Mouse (Mus musculus): ENCODE data around the gene Cryzl1. TPM values are rescaled to one million over a fixed set of nuclear protein-coding genes. Genes with fewer than 3 reads are reported as not detected.

Gene Cryzl1
- polyA plus RNA-seq, 1 experiment from 2014 or later = 73.2 TPM

DNA sequence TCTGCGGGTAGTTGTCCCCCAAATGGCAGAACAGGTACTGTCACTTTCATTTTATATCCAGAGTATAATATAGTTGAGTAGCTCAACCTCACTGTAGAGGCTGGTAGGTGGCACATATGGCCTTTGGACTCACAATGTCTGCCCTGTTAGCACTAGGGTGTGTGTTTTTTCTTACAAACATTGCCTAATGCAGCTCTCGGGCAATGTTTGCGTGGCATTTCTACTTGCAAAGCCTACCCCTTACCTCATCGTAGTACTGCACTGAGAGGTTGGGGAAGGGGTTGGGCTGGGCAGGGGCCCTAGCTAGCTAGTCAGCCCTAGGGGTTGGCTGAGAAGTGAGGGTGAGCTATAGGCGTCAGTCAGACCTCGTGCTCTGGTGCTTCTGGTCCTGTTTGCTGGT is 18.8 kb upstream of the Cryzl1 start:
- WGBS = 92% methylated on average over 6 of the region's 6 CpGs
- H3K4me2 ChIP-seq (ENCODE audit: low read depth) = no peak overlapping the region
- H3K27ac ChIP-seq (ENCODE audit: low read depth, low read length) = no peak overlapping the region
- ATAC-seq (ENCODE audit: insufficient read depth, low FRiP score, low TSS enrichment) = no peak
- no peaks in the 10 kb centered on the region for H3K27me3 ChIP-seq (ENCODE audit: control insufficient read depth, insufficient read depth, low read length)
- no peaks in the 10 kb centered on the region for H3K36me3 ChIP-seq (ENCODE audit: control insufficient read depth, insufficient read depth, low read length)
- H3K4me1 ChIP-seq (ENCODE audit: control insufficient read depth, insufficient read depth, low read length) = peaks cover 9% of the 10 kb centered on the region
- H3K9ac ChIP-seq (ENCODE audit: low read length) = no peak overlapping the region
- no peak overlapping the region for H3K4me3 ChIP-seq (ENCODE audit: low read depth, low read length)
- no peak for DNase-seq (ENCODE audit: low spot score)
- no peaks in the 10 kb centered on the region for H3K9me3 ChIP-seq (ENCODE audit: control insufficient read depth, low read length)

DNA sequence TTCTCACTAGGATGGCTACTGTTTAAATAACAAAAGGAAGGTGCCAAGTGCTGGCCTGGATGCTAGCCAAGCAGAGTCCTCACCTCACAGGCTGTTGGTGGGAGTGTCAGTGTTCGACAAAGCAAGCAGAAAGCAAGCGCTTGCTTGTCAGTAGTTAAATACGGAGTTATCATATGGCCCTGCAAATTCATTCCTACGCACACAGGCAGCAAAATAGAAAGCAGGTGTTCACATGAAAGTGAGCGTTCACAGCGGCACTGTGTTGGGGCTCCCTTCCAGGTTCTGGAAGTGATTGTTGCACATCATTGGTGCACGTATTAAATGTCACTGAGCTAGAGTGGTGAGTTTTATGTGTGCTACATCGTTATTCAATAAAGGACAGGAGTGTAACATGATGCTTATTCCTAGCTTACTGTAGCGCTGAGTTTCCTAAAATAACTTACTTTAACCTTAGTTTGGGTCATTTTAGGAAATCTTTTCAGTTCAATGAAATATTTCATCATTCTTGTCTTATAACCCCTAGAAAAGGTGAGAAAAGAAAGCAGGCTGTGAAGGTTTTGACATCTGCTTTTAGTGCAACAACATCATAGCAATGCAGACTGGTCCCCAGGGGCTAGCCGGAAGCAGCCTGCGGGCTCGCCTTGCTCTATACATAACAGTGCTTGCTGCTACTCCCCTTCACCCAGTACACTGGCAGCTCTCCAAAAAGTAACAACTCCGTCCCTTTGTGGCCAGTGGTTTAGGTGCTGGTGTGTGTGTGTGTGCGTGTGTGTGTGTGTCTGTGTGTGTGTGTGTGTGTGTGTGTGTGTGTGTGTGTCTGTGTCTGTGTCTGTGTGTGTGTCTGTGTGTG is 17.6 kb upstream of the Cryzl1 start:
- Histone ChIP-seq H3K9me3 (ENCODE audit: control insufficient read depth, low read length) (no peaks in the 10 kb centered on the region), H3K27ac (ENCODE audit: low read depth, low read length) (no peak overlapping the region), H3K9ac (ENCODE audit: low read length) (no peak overlapping the region), H3K36me3 (ENCODE audit: control insufficient read depth, insufficient read depth, low read length) (no peaks in the 10 kb centered on the region; the same call in 1 of the 2 replicates), H3K4me3 (ENCODE audit: low read depth, low read length) (no peak overlapping the region), H3K4me2 (ENCODE audit: low read depth) (no peak overlapping the region), H3K4me1 (ENCODE audit: control insufficient read depth, insufficient read depth, low read length) (peaks cover 9% of the 10 kb centered on the region), H3K27me3 (ENCODE audit: control insufficient read depth, insufficient read depth, low read length) (no peaks in the 10 kb centered on the region)
- ATAC-seq (ENCODE audit: insufficient read depth, low FRiP score, low TSS enrichment) (no peak), DNase-seq (ENCODE audit: low spot score) (peak; percentile 66)
- WGBS = 58% methylated on average over 14 of the region's 14 CpGs

DNA sequence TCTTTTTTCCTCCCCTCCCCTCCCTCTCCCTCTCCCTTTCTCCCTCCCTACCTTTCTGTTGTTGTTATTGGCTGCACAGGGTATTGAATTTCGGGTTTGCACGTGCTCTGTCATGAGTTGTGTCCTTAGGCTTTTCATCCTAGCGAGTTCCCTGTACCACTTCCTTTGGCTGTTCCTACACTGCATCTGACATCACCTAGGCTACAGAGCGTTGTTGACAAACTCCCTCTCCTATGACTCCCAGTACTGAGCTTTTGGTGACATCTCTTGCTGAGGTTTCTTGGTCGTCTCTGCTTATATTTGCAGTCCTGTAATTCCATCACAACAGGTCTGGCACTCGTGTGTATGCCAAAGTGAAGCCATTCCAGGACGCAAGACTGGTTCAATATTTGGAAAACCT is 14.3 kb upstream of the Cryzl1 start:
- 81% methylated on average over 7 of the region's 7 CpGs for WGBS
- no peak for ATAC-seq (ENCODE audit: insufficient read depth, low FRiP score, low TSS enrichment)
- no peak overlapping the region for H3K27ac ChIP-seq (ENCODE audit: low read depth, low read length)

DNA sequence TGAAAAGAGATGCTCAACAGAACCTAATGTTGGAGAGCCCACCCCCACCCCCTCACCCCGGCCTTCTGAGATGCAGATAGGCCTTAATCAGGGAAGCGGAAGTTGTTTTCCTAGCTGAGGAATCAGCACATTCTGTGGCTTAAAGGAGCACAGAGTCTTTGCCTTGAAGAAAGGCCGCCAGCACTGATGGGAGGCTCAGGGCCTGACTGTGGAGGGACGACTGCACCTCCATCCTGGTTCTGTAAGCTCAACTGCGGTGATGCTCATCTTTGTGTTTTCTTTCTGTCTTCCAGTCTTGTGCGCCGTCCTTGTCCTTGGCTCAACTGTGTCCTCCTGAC is 12.1 kb upstream of the Cryzl1 start:
- H3K36me3 ChIP-seq (ENCODE audit: control insufficient read depth, insufficient read depth, low read length) = no peaks in the 10 kb centered on the region; the same call in 1 of the 2 replicates
- DNase-seq (ENCODE audit: low spot score) = no peak
- H3K4me1 ChIP-seq (ENCODE audit: control insufficient read depth, insufficient read depth, low read length) = peaks cover 11% of the 10 kb centered on the region
- no peaks in the 10 kb centered on the region for H3K27me3 ChIP-seq (ENCODE audit: control insufficient read depth, insufficient read depth, low read length)
- no peak overlapping the region for H3K4me3 ChIP-seq (ENCODE audit: low read depth, low read length)
- no peak overlapping the region for H3K27ac ChIP-seq (ENCODE audit: low read depth, low read length)
- no peak overlapping the region for H3K4me2 ChIP-seq (ENCODE audit: low read depth)
- H3K9ac ChIP-seq (ENCODE audit: low read length) = no peak overlapping the region
- no peaks in the 10 kb centered on the region for H3K9me3 ChIP-seq (ENCODE audit: control insufficient read depth, low read length)
- ATAC-seq (ENCODE audit: insufficient read depth, low FRiP score, low TSS enrichment) = no peak
- 68% methylated on average over 7 of the region's 7 CpGs for WGBS

More for the DNA sequence above, 14.3 kb upstream of the Cryzl1 start:
- H3K4me1 ChIP-seq (ENCODE audit: control insufficient read depth, insufficient read depth, low read length) = peaks cover 12% of the 10 kb centered on the region
- H3K9ac ChIP-seq (ENCODE audit: low read length) = no peak overlapping the region
- no peak overlapping the region for H3K4me2 ChIP-seq (ENCODE audit: low read depth)
- no peaks in the 10 kb centered on the region for H3K27me3 ChIP-seq (ENCODE audit: control insufficient read depth, insufficient read depth, low read length)
- H3K36me3 ChIP-seq (ENCODE audit: control insufficient read depth, insufficient read depth, low read length) = no peaks in the 10 kb centered on the region; the same call in 1 of the 2 replicates
- H3K4me3 ChIP-seq (ENCODE audit: low read depth, low read length) = no peak overlapping the region
- H3K9me3 ChIP-seq (ENCODE audit: control insufficient read depth, low read length) = no peaks in the 10 kb centered on the region
- DNase-seq (ENCODE audit: low spot score) = no peak

DNA sequence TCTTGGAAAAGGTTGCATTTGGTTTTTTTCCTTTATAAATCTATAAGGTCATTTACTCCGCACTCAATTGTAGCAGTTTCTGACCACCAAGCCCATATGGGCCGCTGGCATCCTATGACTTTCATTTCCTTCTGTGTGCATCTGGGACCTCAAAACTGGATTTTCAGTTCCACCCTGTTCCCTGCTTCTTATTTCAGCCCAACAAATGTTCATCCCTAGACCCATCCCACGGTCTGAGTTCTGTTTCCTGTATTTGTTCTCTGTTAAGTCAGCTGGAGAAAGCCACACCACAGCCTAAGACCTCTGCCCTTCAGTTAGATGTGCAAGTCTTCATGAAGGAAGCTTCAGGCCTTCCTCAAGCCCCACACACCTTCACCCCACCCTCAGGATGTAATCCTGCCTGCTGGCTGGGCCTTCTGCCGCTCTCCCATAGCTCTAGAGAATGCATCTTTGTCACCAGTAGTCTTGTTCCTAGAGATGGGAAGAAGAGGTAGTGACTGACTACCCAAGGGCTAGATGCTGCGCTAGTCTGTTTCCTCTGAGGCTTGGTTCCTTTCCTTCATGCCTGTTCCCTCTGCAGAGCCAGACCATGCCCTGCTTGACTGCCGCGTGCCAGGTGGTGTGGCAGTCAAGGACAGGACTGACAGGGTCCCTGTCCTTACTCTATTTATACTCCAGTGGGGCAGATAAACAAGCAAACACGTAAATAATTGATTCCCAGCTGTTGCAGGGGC is 11.6 kb upstream of the Cryzl1 start:
- Histone ChIP-seq H3K9ac (ENCODE audit: low read length) (0 out of 2 replicates have a peak overlapping the region, but pooled peaks have one; percentile 7), H3K27ac (ENCODE audit: low read depth, low read length) (no peak overlapping the region)
- no peak for ATAC-seq (ENCODE audit: insufficient read depth, low FRiP score, low TSS enrichment)

DNA sequence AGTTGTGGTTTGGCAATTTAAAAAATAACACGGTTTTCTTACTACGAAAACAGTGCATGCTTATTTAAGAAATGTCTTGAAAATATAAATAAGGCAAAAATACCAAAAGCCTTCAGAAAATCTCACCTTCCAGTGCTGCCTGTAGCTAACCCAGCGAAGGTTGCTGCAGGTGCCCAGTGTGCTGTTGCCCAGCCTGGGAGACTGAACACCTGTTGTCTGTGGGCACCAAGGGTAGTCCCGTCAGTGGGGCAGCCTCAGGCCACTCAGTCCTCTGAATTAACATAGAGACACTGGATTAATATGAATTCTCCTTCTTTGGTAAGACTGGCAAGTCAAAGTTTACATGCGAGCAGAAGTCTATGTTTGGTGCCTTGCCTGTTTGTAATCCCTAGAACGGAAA is 9.7 kb upstream of the Cryzl1 start:
- H3K9me3 ChIP-seq (ENCODE audit: control insufficient read depth, low read length) = no peaks in the 10 kb centered on the region
- no peak overlapping the region for H3K4me3 ChIP-seq (ENCODE audit: low read depth, low read length)
- no peak overlapping the region for H3K4me2 ChIP-seq (ENCODE audit: low read depth)
- DNase-seq (ENCODE audit: low spot score) = no peak
- no peak for ATAC-seq (ENCODE audit: insufficient read depth, low FRiP score, low TSS enrichment)
- no peak overlapping the region for H3K27ac ChIP-seq (ENCODE audit: low read depth, low read length)
- H3K9ac ChIP-seq (ENCODE audit: low read length) = no peak overlapping the region
- peaks cover 11% of the 10 kb centered on the region for H3K4me1 ChIP-seq (ENCODE audit: control insufficient read depth, insufficient read depth, low read length)
- no peaks in the 10 kb centered on the region; the same call in 1 of the 2 replicates for H3K36me3 ChIP-seq (ENCODE audit: control insufficient read depth, insufficient read depth, low read length)
- H3K27me3 ChIP-seq (ENCODE audit: control insufficient read depth, insufficient read depth, low read length) = no peaks in the 10 kb centered on the region
- 89% methylated on average over 6 of the region's 6 CpGs for WGBS

More for the DNA sequence above, 11.6 kb upstream of the Cryzl1 start:
- no peak overlapping the region for H3K4me2 ChIP-seq (ENCODE audit: low read depth)
- no peak for DNase-seq (ENCODE audit: low spot score)
- no peaks in the 10 kb centered on the region for H3K9me3 ChIP-seq (ENCODE audit: control insufficient read depth, low read length)
- no peaks in the 10 kb centered on the region for H3K27me3 ChIP-seq (ENCODE audit: control insufficient read depth, insufficient read depth, low read length)
- H3K4me1 ChIP-seq (ENCODE audit: control insufficient read depth, insufficient read depth, low read length) = peaks cover 9% of the 10 kb centered on the region
- no peak overlapping the region for H3K4me3 ChIP-seq (ENCODE audit: low read depth, low read length)
- WGBS = 65% methylated on average over 8 of the region's 8 CpGs
- H3K36me3 ChIP-seq (ENCODE audit: control insufficient read depth, insufficient read depth, low read length) = no peaks in the 10 kb centered on the region; the same call in 1 of the 2 replicates

DNA sequence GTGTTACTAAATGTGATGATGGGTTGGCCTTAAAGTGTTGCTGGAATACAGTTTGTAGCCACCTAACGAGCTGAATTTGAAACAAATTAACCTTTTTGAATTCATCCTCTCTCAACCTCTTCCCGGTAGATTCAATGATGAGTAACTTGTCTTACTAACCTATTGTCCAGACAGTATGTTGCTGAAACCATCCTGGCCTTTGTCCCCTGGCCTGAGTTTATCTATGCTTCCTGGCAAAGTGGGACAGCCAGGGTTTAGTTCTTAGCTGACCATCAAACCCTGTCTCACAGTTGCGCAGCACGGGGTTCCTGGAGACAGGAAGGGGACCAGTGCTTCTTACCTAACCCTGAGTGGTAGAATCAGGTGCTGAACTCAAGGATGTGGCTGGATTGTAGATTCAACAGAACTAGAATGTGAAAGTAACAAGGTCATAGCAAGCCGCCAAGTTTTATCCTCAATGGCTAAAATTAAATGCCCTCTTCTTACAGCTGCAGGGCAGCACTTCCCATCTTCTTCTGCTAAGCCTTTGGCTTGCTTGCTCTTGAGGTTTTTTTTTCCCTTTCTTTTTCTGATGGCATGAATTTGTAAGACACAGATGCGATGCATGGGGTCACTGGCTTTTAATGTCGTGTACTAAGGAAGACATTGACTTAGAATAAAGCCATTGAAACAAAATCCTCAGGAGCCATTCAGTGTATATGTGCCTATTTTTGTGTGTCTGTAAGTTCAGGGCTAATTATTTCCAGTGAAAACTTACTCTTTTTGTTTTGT is 7.5 kb upstream of the Cryzl1 start:
- H3K9ac ChIP-seq (ENCODE audit: low read length) = no peak overlapping the region
- peaks cover 11% of the 10 kb centered on the region for H3K4me1 ChIP-seq (ENCODE audit: control insufficient read depth, insufficient read depth, low read length)
- H3K27ac ChIP-seq (ENCODE audit: low read depth, low read length) = no peak overlapping the region
- WGBS = 89% methylated on average over 7 of the region's 7 CpGs
- ATAC-seq (ENCODE audit: insufficient read depth, low FRiP score, low TSS enrichment) = no peak
- H3K27me3 ChIP-seq (ENCODE audit: control insufficient read depth, insufficient read depth, low read length) = no peaks in the 10 kb centered on the region
- H3K4me2 ChIP-seq (ENCODE audit: low read depth) = no peak overlapping the region
- H3K36me3 ChIP-seq (ENCODE audit: control insufficient read depth, insufficient read depth, low read length) = no peaks in the 10 kb centered on the region
- no peaks in the 10 kb centered on the region for H3K9me3 ChIP-seq (ENCODE audit: control insufficient read depth, low read length)
- no peak for DNase-seq (ENCODE audit: low spot score)
- no peak overlapping the region for H3K4me3 ChIP-seq (ENCODE audit: low read depth, low read length)

DNA sequence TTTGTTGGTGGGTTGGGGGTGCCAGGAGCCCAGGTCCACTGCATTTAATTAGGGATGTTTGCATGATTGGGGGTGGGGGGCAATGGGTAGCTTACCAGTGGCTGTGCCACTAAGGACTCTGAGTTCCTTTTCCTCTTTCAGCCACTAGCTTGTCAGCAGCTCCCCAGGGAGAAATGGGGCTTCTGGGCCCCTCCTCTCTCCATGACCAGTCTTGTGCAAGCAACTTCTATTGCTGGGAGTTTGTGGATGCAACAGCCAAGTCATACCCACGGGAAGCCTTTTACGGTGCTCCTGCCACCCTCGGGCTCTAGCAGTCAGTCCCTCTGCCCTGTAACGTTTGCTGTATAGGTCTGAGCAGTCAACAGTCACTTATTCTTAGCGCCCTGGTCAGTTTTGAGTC is 6.0 kb upstream of the Cryzl1 start:
- DNase-seq (ENCODE audit: low spot score) (no peak), ATAC-seq (ENCODE audit: insufficient read depth, low FRiP score, low TSS enrichment) (no peak)
- Histone ChIP-seq H3K36me3 (ENCODE audit: control insufficient read depth, insufficient read depth, low read length) (no peaks in the 10 kb centered on the region), H3K4me3 (ENCODE audit: low read depth, low read length) (no peak overlapping the region), H3K4me2 (ENCODE audit: low read depth) (no peak overlapping the region), H3K9ac (ENCODE audit: low read length) (no peak overlapping the region), H3K27me3 (ENCODE audit: control insufficient read depth, insufficient read depth, low read length) (no peaks in the 10 kb centered on the region), H3K4me1 (ENCODE audit: control insufficient read depth, insufficient read depth, low read length) (peaks cover 11% of the 10 kb centered on the region), H3K27ac (ENCODE audit: low read depth, low read length) (no peak overlapping the region), H3K9me3 (ENCODE audit: control insufficient read depth, low read length) (no peaks in the 10 kb centered on the region)
- WGBS = 66% methylated on average over 5 of the region's 5 CpGs
